Mouse (Mus musculus): Measurements from ENCODE around the gene Strn3. TPM values are rescaled to one million over a fixed set of nuclear protein-coding genes. Genes with fewer than 3 reads are reported as not detected.
A peak's percentile ranks its signal among the peaks of the same experiment; 100 is the strongest.
"Not testable (repeated sequence)": the region's sequence is repeated elsewhere in the genome, so short reads cannot be mapped to it uniquely, and the experiment has no call there.

Strn3 gene
- polyA plus RNA-seq, 1 experiment from 2014 or later = 55.2 TPM

DNA sequence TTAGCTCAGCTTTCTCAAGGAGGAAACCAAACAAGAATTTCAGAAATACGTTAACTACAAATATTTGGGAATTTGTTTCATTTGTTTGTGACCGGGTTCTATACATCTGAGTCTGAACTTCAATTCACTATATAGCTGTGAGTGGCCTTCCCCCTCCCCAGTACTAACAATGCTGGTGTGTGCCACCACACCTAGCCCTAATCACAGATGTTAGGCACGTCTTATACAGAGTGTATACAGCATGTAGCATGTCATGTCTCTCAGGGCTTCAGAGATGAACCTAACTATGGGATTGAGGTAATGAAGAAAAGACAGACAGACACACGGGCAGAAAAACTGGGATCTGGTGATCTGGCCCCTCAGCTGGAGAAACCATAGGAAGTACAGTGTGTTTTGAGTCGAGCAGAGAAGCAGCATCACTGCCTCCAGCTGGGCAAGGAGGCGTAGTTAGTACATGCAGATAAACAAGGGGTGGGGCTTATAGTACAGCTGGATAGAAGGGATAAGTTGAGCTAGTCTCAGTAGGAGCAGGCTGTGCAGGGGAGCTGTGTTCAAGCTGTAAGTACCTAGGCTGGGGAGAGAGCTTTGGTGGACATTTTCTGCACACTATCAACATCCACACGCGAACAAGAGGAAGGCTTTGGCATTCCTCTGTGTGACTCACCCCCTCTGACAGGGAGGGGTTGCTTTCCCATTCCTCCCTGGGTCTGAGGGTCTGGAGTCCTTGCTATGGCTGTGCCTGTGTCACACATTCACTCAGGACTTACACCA is 8.1 kb upstream of the Strn3 start:
- no peaks in the 10 kb centered on the region for H3K27me3 ChIP-seq (ENCODE audit: control insufficient read depth, insufficient read depth, low read length)
- no peak overlapping the region for H3K4me2 ChIP-seq
- H3K27ac ChIP-seq (ENCODE audit: low read depth, low read length) = no peak overlapping the region
- H3K9ac ChIP-seq (ENCODE audit: low read length) = no peak overlapping the region
- H3K4me3 ChIP-seq (ENCODE audit: low read depth, low read length) = no peak overlapping the region
- WGBS = 61% methylated on average over 8 of the region's 8 CpGs
- peaks cover 3% of the 10 kb centered on the region; the same call in 1 of the 2 replicates for H3K4me1 ChIP-seq (ENCODE audit: control insufficient read depth, insufficient read depth, low read length)
- no peaks in the 10 kb centered on the region; the same call in 1 of the 2 replicates for H3K9me3 ChIP-seq (ENCODE audit: control insufficient read depth, low read length)
- DNase-seq (ENCODE audit: low spot score, missing footprints) (no peak), ATAC-seq (ENCODE audit: low FRiP score) (peak; percentile 33; the same call in 1 of the 2 replicates)
- no peaks in the 10 kb centered on the region for H3K36me3 ChIP-seq (ENCODE audit: control insufficient read depth, insufficient read depth, low read length)

DNA sequence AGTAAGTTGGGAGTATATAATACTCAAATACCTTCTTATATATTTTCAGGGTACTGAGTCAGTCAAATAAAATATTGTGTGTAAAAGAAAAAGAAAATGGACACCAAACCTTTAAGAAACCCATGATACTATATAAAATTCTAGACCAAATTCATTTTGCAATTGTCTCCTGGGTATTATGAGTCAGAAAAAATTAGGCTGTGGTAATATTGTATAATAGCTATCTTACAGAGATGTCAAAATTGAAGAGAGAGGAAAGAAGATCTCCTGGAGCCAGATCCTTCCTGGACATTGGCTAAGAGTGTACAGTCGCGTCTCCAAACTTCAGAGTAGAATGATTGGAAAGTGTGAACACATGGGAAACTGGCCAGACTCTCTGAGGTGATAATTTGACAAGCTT is 4.5 kb upstream of the Strn3 start:
- Histone ChIP-seq H3K27ac (ENCODE audit: low read depth, low read length) (no peak overlapping the region), H3K4me2 (no peak overlapping the region), H3K4me1 (ENCODE audit: control insufficient read depth, insufficient read depth, low read length) (peaks cover 3% of the 10 kb centered on the region; the same call in 1 of the 2 replicates), H3K27me3 (ENCODE audit: control insufficient read depth, insufficient read depth, low read length) (no peaks in the 10 kb centered on the region), H3K9me3 (ENCODE audit: control insufficient read depth, low read length) (no peaks in the 10 kb centered on the region), H3K36me3 (ENCODE audit: control insufficient read depth, insufficient read depth, low read length) (no peaks in the 10 kb centered on the region), H3K4me3 (ENCODE audit: low read depth, low read length) (no peak overlapping the region), H3K9ac (ENCODE audit: low read length) (no peak overlapping the region)
- 90% methylated on average over 2 of the region's 2 CpGs for WGBS
- no peak for DNase-seq (ENCODE audit: low spot score, missing footprints)
- no peak for ATAC-seq (ENCODE audit: low FRiP score)

DNA sequence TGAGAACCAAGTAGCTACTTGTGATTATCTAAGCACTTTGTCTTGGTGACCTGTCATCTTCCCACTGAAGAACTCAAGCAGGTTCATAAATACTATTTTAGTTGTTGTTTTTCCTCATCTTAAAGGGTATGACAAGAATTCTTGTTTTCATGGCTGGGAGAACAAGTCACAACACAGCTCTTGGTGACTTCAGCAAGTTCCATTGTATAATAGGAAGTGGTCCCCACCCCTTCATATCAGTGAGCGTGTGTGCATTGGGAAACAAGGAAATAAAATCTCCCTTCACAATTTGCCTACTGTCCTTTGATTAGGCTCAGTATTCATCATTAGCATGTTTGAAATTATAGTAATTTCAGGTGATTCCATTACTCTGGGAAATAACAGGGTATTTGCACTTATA is 3.3 kb upstream of the Strn3 start:
- no peaks in the 10 kb centered on the region for H3K27me3 ChIP-seq (ENCODE audit: control insufficient read depth, insufficient read depth, low read length)
- DNase-seq (ENCODE audit: low spot score, missing footprints) (no peak), ATAC-seq (ENCODE audit: low FRiP score) (no peak)
- no peak overlapping the region for H3K4me2 ChIP-seq
- WGBS = 95% methylated on average over 1 of the region's 1 CpGs
- no peak overlapping the region for H3K27ac ChIP-seq (ENCODE audit: low read depth, low read length)
- no peaks in the 10 kb centered on the region for H3K9me3 ChIP-seq (ENCODE audit: control insufficient read depth, low read length)
- no peak overlapping the region for H3K9ac ChIP-seq (ENCODE audit: low read length)
- no peak overlapping the region for H3K4me3 ChIP-seq (ENCODE audit: low read depth, low read length)
- peaks cover 3% of the 10 kb centered on the region; the same call in 1 of the 2 replicates for H3K4me1 ChIP-seq (ENCODE audit: control insufficient read depth, insufficient read depth, low read length)
- H3K36me3 ChIP-seq (ENCODE audit: control insufficient read depth, insufficient read depth, low read length) = no peaks in the 10 kb centered on the region

DNA sequence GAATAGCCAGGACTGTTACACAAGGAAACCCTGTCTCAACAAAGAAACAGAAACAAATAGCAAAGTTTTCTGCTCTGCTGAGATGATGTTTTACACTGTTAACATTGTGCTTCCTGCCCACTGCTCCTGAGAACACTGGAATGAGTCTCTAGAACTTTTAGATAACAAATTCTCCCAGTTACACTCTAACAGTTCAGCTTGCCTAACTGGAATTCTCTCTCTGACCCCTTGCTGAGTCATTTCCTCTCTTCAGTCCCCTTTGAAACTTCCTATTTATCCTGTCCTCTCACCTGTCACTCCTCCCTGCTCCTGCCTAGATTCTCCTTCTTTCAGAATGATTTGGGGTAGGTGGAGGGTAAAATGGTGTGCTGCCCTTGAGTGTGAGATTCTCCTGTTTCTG is 2.4 kb upstream of the Strn3 start:
- ATAC-seq (ENCODE audit: low FRiP score) = no peak
- DNase-seq (ENCODE audit: low spot score, missing footprints) = no peak
- Histone ChIP-seq H3K9ac (ENCODE audit: low read length) (no peak overlapping the region), H3K9me3 (ENCODE audit: control insufficient read depth, low read length) (no peaks in the 10 kb centered on the region), H3K27me3 (ENCODE audit: control insufficient read depth, insufficient read depth, low read length) (no peaks in the 10 kb centered on the region), H3K4me2 (no peak overlapping the region), H3K4me1 (ENCODE audit: control insufficient read depth, insufficient read depth, low read length) (peaks cover 7% of the 10 kb centered on the region), H3K36me3 (ENCODE audit: control insufficient read depth, insufficient read depth, low read length) (no peaks in the 10 kb centered on the region), H3K27ac (ENCODE audit: low read depth, low read length) (no peak overlapping the region), H3K4me3 (ENCODE audit: low read depth, low read length) (no peak overlapping the region)

DNA sequence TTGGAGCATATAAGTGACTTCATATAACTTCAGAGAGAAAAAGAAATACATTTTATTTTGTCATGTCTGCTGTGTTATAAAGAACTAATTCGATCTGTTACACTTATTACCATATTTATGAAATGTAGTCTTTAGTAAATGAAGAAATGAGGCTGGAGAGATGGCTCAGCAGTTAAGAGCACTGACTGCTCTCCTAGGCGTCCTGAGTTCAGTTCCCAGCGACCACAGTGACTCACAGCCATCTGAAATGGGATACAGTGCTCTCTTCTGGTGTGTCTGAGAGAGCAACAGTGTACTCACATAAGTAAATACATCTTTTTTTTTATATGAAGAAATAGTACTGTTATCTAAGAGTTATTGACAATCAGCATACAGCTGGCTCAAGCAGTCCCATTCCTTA is 1.7 kb upstream of the Strn3 start:
- no peak overlapping the region for H3K4me3 ChIP-seq (ENCODE audit: low read depth, low read length)
- WGBS = 82% methylated on average over 3 of the region's 3 CpGs
- H3K27ac ChIP-seq (ENCODE audit: low read depth, low read length) = no peak overlapping the region
- DNase-seq (ENCODE audit: low spot score, missing footprints) (no peak), ATAC-seq (ENCODE audit: low FRiP score) (no peak)
- H3K27me3 ChIP-seq (ENCODE audit: control insufficient read depth, insufficient read depth, low read length) = no peaks in the 10 kb centered on the region
- H3K9ac ChIP-seq (ENCODE audit: low read length) = no peak overlapping the region
- no peak overlapping the region for H3K4me2 ChIP-seq
- H3K4me1 ChIP-seq (ENCODE audit: control insufficient read depth, insufficient read depth, low read length) = peaks cover 7% of the 10 kb centered on the region
- H3K36me3 ChIP-seq (ENCODE audit: control insufficient read depth, insufficient read depth, low read length) = no peaks in the 10 kb centered on the region
- no peaks in the 10 kb centered on the region for H3K9me3 ChIP-seq (ENCODE audit: control insufficient read depth, low read length)

DNA sequence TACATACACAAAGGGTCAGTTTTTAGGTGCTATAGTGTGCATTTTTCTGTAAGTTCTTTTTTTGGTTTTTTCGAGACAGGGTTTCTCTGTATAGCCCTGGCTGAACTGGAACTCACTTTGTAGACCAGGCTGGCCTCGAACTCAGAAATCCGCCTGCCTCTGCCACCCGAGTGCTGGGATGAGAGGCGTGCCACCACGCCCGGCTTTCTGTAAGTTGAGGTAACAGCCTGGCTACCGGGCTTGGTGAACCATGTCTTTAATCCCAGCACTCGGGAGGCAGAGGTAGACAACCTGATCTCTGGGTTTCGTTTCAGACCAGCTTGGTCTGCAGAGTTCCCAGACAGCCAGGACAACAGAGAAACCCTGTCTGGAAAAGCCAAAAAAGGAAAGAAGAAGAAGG is 1.2 kb upstream of the Strn3 start:
- 76% methylated on average over 10 of the region's 10 CpGs for WGBS
- H3K36me3 ChIP-seq (ENCODE audit: control insufficient read depth, insufficient read depth, low read length); H3K27ac ChIP-seq (ENCODE audit: low read depth, low read length): not testable (repeated sequence)

DNA sequence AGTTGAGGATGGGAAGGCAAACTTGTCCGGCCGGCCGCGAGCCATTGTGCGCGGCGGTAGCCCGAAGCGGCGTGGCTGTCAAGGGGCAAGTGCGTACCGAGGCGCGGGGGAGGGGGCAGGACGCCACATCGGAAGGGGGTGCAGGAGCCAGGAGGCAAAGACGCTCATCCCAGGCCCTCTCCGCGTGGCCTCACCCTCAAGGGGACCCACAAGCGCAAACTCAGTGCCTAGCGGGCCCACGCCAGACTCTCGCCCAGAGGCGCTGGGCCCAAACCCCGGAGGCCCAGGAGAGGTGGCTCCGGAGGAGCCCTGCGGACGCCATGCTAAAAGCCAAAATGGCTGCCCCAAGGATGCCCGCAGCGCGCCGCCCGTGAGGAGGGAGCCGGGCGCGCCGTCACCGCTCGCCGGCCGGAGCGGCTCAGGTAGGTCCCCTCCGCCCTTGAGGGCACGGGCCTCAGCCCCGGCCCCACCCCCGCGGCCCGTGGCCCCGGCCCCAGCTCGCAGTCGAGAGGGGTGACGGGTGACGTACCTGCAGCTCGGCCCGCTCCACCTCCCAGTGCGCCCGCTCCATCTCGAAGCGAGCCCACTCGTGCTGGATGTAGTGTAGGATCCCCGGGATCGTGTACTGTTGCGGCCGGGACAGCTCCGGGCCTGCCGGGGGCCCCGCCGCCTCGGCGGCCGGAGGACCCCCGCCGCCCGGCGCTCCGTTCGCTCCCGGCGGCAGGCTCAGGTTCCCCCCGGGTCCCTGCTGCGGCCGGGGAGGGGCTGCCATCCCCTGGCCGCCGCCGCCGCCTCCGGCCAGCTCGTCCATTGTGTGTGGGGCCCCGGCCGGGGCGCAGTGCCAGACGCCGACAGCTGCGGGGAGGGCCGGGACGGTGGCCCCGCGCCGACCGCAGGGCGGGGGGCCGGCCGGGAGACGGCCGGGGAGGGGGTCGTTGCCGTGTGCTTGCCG is 528 bp downstream of the Strn3 start, which contains the start of gene Ap4s1:
Gene Ap4s1 (plus strand): TSS at position 141 of the 952 bp plus-strand sequence.
- Histone ChIP-seq H3K27ac (ENCODE audit: low read depth, low read length) (peak within 1 kb of the TSS; percentile 99), H3K9ac (ENCODE audit: low read length) (peak within 1 kb of the TSS; percentile 100), H3K9me3 (ENCODE audit: control insufficient read depth, low read length) (no peaks in the 10 kb centered on the region), H3K36me3 (ENCODE audit: control insufficient read depth, insufficient read depth, low read length) (no peaks in the 10 kb centered on the region), H3K27me3 (ENCODE audit: control insufficient read depth, insufficient read depth, low read length) (no peaks in the 10 kb centered on the region), H3K4me2 (peak within 1 kb of the TSS; percentile 73), H3K4me3 (ENCODE audit: low read depth, low read length) (peak within 1 kb of the TSS; percentile 98), H3K4me1 (ENCODE audit: control insufficient read depth, insufficient read depth, low read length) (peaks cover 7% of the 10 kb centered on the region)
- DNase-seq (ENCODE audit: low spot score, missing footprints) (peak; percentile 98), ATAC-seq (ENCODE audit: low FRiP score) (peak; percentile 85)
- 0% methylated on average over 103 of the region's 108 CpGs for WGBS

More for the DNA sequence above, 1.2 kb upstream of the Strn3 start:
- not testable (repeated sequence) for H3K27me3 ChIP-seq (ENCODE audit: control insufficient read depth, insufficient read depth, low read length); H3K4me3 ChIP-seq (ENCODE audit: low read depth, low read length); H3K4me2 ChIP-seq; H3K4me1 ChIP-seq (ENCODE audit: control insufficient read depth, insufficient read depth, low read length); ATAC-seq (ENCODE audit: low FRiP score); H3K9me3 ChIP-seq (ENCODE audit: control insufficient read depth, low read length); H3K9ac ChIP-seq (ENCODE audit: low read length); DNase-seq (ENCODE audit: low spot score, missing footprints)

DNA sequence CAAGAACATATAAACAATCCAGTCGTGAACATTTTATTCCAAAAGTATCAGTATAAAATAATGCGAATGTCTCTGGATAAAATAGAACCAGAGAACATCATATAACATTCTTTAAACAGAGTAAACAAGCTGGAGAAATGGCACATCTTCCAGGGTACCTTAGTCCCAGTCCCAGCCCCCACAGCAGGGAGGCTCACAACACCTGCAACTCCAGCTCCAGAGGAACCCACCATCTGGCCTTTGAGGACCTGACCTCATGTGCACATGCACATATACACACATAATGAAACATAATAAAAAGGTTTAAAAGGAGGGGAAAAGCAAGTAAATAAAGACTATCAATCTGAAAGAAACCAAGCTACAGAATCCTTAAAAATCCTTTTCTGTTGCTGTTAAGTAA is 3.2 kb downstream of the Strn3 start:
- peaks cover 7% of the 10 kb centered on the region for H3K4me1 ChIP-seq (ENCODE audit: control insufficient read depth, insufficient read depth, low read length)
- no peaks in the 10 kb centered on the region for H3K27me3 ChIP-seq (ENCODE audit: control insufficient read depth, insufficient read depth, low read length)
- no peak for ATAC-seq (ENCODE audit: low FRiP score)
- WGBS = 94% methylated on average over 2 of the region's 2 CpGs
- H3K36me3 ChIP-seq (ENCODE audit: control insufficient read depth, insufficient read depth, low read length) = no peaks in the 10 kb centered on the region
- no peaks in the 10 kb centered on the region for H3K9me3 ChIP-seq (ENCODE audit: control insufficient read depth, low read length)
- no peak for DNase-seq (ENCODE audit: low spot score, missing footprints)
- H3K4me2 ChIP-seq = no peak overlapping the region
- no peak overlapping the region for H3K9ac ChIP-seq (ENCODE audit: low read length)
- H3K27ac ChIP-seq (ENCODE audit: low read depth, low read length) = no peak overlapping the region
- H3K4me3 ChIP-seq (ENCODE audit: low read depth, low read length) = no peak overlapping the region

DNA sequence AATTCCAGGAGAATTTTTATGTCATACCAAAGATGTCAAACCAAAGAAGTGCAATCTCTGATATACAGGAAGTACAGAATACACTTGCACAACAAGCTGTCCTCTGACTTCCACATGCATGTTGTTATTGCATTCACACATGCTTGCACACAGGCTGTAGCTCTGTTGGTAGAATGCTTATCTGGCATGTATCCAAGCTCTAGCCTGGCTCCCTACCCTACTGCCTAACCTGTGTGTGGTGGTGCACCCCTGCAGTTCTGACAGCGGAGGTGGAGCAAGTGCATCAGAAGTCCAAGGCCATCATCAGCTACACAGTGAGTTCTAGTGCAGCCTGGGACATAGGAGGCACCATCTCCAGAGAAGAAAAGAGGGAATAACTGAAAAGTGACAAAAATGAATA is 12.9 kb downstream of the Strn3 start:
- Histone ChIP-seq H3K9ac (ENCODE audit: low read length) (no peak overlapping the region), H3K9me3 (ENCODE audit: control insufficient read depth, low read length) (no peaks in the 10 kb centered on the region), H3K27me3 (ENCODE audit: control insufficient read depth, insufficient read depth, low read length) (no peaks in the 10 kb centered on the region), H3K4me1 (ENCODE audit: control insufficient read depth, insufficient read depth, low read length) (no peaks in the 10 kb centered on the region), H3K27ac (ENCODE audit: low read depth, low read length) (no peak overlapping the region), H3K4me3 (ENCODE audit: low read depth, low read length) (no peak overlapping the region), H3K36me3 (ENCODE audit: control insufficient read depth, insufficient read depth, low read length) (no peaks in the 10 kb centered on the region), H3K4me2 (no peak overlapping the region)
- DNase-seq (ENCODE audit: low spot score, missing footprints) = no peak
- ATAC-seq (ENCODE audit: low FRiP score) = no peak
- 86% methylated on average over 1 of the region's 1 CpGs for WGBS

Data from midbrain, embryonic 11.5 days (tissue).